Mouse (Mus musculus) liver, embryonic 14.5 days (tissue): ENCODE measurements around the gene Olfr1279.
"Not testable (repeated sequence)": the region's sequence is repeated elsewhere in the genome, so short reads cannot be mapped to it uniquely, and the experiment has no call there.

Source experiments
- CTCF ChIP-seq: IDR thresholded peaks from 2 replicates; pipeline ENCODE4 v1.5.1; 2016; ENCODE audit warnings: antibody characterized with exemption, low read depth, control low read depth
- EP300 ChIP-seq: IDR thresholded peaks from 2 replicates; pipeline ENCODE4 v1.6.1; 2016; ENCODE audit warnings: antibody characterized with exemption, low read depth

GRCm38 (mm10) chr2:111333721-111334120, 33.3 kb downstream of the Olfr1279 start:
- TF ChIP-seq CTCF, EP300: not testable (repeated sequence)
